Mouse (Mus musculus) C3H10T1/2 (cell line): ENCODE data around the gene Capzb. TPM values are rescaled to one million over a fixed set of nuclear protein-coding genes. Genes with fewer than 3 reads are reported as not detected.

Experiments
- polyA plus RNA-seq, 2 experiments: library from polyadenylated mRNA; unstranded; fragments of >200 nt; fragmentation: generic; extraction: Trizol; gene quantifications; one replicate each; pipeline ENCODE4 v1.2.1; 2012; ENCODE audit warnings: missing spikeins in 2 of 2

The Capzb gene
- 100 to 1,000 TPM; 162 to 232 TPM for polyA plus RNA-seq

DNA sequence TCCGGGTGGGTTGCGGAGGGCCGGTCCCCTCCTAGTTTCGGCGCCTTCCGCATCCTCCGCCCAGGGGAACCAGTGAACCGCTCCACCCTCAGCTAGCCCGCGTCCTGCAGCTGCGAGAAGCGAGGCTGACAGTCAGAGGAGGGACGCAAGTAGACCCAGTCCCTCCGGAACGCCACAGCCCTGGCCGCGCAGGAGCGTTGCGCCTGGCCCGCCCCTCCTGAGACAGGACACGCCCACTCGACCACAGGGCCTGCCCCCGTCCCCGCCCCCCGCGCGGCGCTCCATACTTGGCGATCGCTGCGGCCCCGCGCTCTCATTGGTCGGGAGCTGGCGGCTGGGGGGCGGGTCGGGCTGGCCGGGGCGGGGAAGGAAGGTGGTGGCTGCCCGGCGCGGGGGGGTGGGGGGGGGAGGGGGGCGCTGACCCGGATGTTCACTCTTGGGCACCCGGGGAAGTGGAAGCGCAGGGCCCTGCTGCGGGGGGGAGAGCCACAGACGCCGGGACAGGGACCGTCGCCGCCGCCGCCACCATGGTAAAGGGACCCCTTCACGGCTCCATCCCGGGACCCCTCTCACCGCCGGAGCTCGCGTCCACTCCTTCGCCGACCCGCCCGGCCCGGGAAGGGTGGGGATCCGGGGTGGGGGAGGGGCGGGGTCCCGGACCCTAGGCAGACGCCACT lies at the start of gene Capzb:
TSS of gene Capzb (plus strand) at position 401 of the 677 bp plus-strand sequence.

DNA sequence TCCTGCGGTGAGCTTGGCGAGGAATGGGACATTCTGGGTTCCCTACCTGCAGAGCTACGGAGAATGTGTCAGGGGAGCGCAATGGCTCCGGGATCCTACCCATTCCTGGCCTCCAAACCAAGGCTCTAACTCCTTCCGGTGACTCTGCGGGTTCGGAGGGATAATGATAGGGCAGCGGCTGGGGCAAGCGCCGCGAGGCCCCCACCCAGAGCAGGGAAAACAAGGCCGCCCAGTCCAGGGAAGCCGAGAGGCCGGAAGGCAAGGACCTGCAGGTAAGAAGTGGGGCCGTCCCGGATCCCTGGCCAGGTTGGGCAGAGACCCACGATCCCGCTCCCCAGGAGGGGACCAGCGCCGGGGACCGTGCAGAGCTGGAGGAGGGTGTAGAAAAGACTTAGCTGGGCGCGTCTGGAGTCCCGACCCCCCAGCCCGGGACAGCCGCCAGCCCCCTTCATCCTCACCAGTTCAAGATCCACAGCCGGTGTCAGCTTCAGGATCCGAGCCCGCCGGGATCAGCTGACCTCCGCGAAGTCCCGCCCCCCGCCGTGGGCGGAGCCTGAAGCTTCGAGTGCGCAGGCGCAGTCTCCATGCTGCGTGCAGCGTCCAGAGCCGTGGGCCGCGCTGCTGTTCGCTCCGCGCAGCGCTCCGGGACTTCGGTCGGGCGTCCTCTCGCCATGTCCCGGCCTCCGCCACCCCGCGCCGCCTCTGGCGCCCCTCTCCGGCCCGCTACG lies 117.6 kb downstream of the Capzb start, which contains the start of the genes Pqlc2 and Akr7a5:
TSS of gene Pqlc2 (minus strand) at position 538 of the 728 bp plus-strand sequence.
TSS of gene Akr7a5 (plus strand) at position 574 of the 728 bp plus-strand sequence.

Other genes starting within 250 kb of the Capzb start
- not detected for gene Rnf186, start 225.8 kb upstream of the Capzb start, polyA plus RNA-seq
- 1 to 10 TPM; 2.8 to 5.1 TPM for gene Tmco4, start 220.0 kb upstream of the Capzb start, polyA plus RNA-seq
- gene Htr6, start 117.3 kb upstream of the Capzb start, polyA plus RNA-seq: under 1 TPM; 0.02 to 0.06 TPM
- 10 to 100 TPM; 10.7 to 97.5 TPM for gene Nbl1, start 99.9 kb upstream of the Capzb start, polyA plus RNA-seq
- gene Minos1, start 61.8 kb upstream of the Capzb start, polyA plus RNA-seq: 100 to 1,000 TPM; 182 to 240 TPM
- gene Pqlc2, start 117.8 kb downstream of the Capzb start, polyA plus RNA-seq: 1 to 10 TPM; 4.3 to 4.9 TPM
- gene Akr7a5, start 117.8 kb downstream of the Capzb start, polyA plus RNA-seq: 100 to 1,000 TPM; 108 to 114 TPM
- 100 to 1,000 TPM in 1 of 2 experiments, 10 to 100 TPM in 1; 43.9 to 184 TPM for gene Mrto4, start 159.7 kb downstream of the Capzb start, polyA plus RNA-seq
- 10 to 100 TPM in 1 of 2 experiments, 1 to 10 TPM in 1; 2.6 to 14.0 TPM for gene Emc1, start 159.7 kb downstream of the Capzb start, polyA plus RNA-seq
- gene Ubr4, start 159.7 kb downstream of the Capzb start, polyA plus RNA-seq: 100 to 1,000 TPM in 1 of 2 experiments, 10 to 100 TPM in 1; 33.5 to 111 TPM